Mouse (Mus musculus): Measurements from ENCODE around the gene Prkcd. TPM values are rescaled to one million over a fixed set of nuclear protein-coding genes. Genes with fewer than 3 reads are reported as not detected.

Prkcd gene
- polyA plus RNA-seq, 1 experiment from 2014 or later, result 62.8 TPM

GRCm38 (mm10) chr14:30666604-30667003 lies 40.6 kb upstream of the Prkcd start:
- no peak for TF ChIP-seq CTCF (IDR thresholded peaks at IDR 0.05; ENCODE audit: low read depth)
- no peak for TF ChIP-seq EP300 (optimal IDR thresholded peaks at IDR 0.05)
- no peak overlapping the region for H3K27ac ChIP-seq (replicated peaks)
- H3K9me3 ChIP-seq (ENCODE audit: control insufficient read depth, low read length), result no peaks in the 10 kb centered on the region
- DNase-seq (ENCODE audit: low spot score), result no peak
- no peak overlapping the region for H3K4me3 ChIP-seq (ENCODE audit: low read depth, low read length)
- H3K4me2 ChIP-seq (replicated peaks; ENCODE audit: low read depth), result no peak overlapping the region
- no peak for ATAC-seq (ENCODE audit: low FRiP score, low TSS enrichment)
- no peak overlapping the region for H3K9ac ChIP-seq (ENCODE audit: low read length)
- H3K36me3 ChIP-seq (ENCODE audit: control insufficient read depth, insufficient read depth, low read length), result peaks cover 9% of the 10 kb centered on the region
- no peaks in the 10 kb centered on the region for H3K4me1 ChIP-seq (replicated peaks; ENCODE audit: control insufficient read depth, insufficient read depth)
- no peaks in the 10 kb centered on the region for H3K27me3 ChIP-seq (ENCODE audit: control insufficient read depth, insufficient read depth, low read length)
- WGBS, result 82% methylated on average over 4 of the region's 4 CpGs

DNA sequence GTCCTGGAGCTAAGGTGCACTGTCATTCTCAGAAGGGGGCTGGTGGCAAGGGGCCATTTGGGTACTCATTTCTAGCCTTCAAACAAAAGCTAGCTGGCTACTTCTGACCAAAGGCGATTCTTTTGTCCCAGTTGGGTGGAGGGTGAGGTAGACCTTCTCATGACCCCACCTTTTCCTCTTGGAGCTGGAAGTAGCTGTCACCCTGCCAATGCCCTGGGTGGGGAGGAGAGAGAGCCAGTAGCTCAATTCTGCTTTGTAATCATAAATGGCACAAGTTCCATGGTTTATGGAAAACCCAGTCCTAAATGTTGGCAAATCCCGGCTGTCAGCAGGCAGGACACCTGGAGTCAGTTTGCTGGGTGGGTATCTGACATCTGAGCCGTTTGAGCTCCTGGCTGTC lies 40.1 kb upstream of the Prkcd start:
- Histone ChIP-seq H3K4me1 (replicated peaks; ENCODE audit: control insufficient read depth, insufficient read depth) (no peaks in the 10 kb centered on the region), H3K4me2 (replicated peaks; ENCODE audit: low read depth) (no peak overlapping the region), H3K27me3 (ENCODE audit: control insufficient read depth, insufficient read depth, low read length) (no peaks in the 10 kb centered on the region), H3K4me3 (ENCODE audit: low read depth, low read length) (no peak overlapping the region), H3K9ac (ENCODE audit: low read length) (no peak overlapping the region), H3K27ac (replicated peaks) (no peak overlapping the region), H3K36me3 (ENCODE audit: control insufficient read depth, insufficient read depth, low read length) (peaks cover 12% of the 10 kb centered on the region), H3K9me3 (ENCODE audit: control insufficient read depth, low read length) (no peaks in the 10 kb centered on the region)
- no peak for TF ChIP-seq EP300 (optimal IDR thresholded peaks at IDR 0.05)
- TF ChIP-seq CTCF (IDR thresholded peaks at IDR 0.05; ENCODE audit: low read depth), result no peak
- ATAC-seq (ENCODE audit: low FRiP score, low TSS enrichment) (no peak), DNase-seq (ENCODE audit: low spot score) (peak; percentile 23)
- 51% methylated on average over 3 of the region's 3 CpGs for WGBS

DNA sequence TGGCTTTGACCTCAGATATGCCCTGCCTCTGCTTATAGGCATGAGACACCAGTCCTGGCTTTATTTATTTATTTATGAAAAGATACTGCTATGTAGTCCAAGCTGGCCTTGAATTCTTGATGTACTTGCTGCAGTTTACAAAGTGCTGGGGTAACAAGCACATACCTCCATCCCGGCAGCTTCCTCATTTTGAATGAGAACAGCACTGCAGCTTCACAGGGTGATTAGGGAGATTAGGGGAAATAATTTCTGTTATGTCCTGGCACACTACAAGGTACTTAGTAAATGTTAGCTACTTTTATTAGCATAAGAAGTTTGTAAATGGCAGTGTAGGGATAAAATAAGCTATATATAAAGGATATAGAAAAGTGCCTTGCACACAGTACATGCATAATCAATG lies 29.5 kb upstream of the Prkcd start:
- H3K27me3 ChIP-seq (ENCODE audit: control insufficient read depth, insufficient read depth, low read length), result no peaks in the 10 kb centered on the region
- TF ChIP-seq CTCF (IDR thresholded peaks at IDR 0.05; ENCODE audit: low read depth), result no peak
- TF ChIP-seq EP300 (optimal IDR thresholded peaks at IDR 0.05), result no peak
- H3K9me3 ChIP-seq (ENCODE audit: control insufficient read depth, low read length), result no peaks in the 10 kb centered on the region
- H3K4me3 ChIP-seq (ENCODE audit: low read depth, low read length), result no peak overlapping the region
- DNase-seq (ENCODE audit: low spot score) (no peak), ATAC-seq (ENCODE audit: low FRiP score, low TSS enrichment) (no peak)
- H3K4me2 ChIP-seq (replicated peaks; ENCODE audit: low read depth), result no peak overlapping the region
- H3K9ac ChIP-seq (ENCODE audit: low read length), result no peak overlapping the region
- no peak overlapping the region for H3K27ac ChIP-seq (replicated peaks)
- 0 out of 2 replicates have a peak, but pooled peaks cover 3% of the 10 kb centered on the region for H3K4me1 ChIP-seq (replicated peaks; ENCODE audit: control insufficient read depth, insufficient read depth)
- WGBS, result 69% methylated on average over 1 of the region's 1 CpGs
- peaks cover 2% of the 10 kb centered on the region; the same call in 1 of the 2 replicates for H3K36me3 ChIP-seq (ENCODE audit: control insufficient read depth, insufficient read depth, low read length)

DNA sequence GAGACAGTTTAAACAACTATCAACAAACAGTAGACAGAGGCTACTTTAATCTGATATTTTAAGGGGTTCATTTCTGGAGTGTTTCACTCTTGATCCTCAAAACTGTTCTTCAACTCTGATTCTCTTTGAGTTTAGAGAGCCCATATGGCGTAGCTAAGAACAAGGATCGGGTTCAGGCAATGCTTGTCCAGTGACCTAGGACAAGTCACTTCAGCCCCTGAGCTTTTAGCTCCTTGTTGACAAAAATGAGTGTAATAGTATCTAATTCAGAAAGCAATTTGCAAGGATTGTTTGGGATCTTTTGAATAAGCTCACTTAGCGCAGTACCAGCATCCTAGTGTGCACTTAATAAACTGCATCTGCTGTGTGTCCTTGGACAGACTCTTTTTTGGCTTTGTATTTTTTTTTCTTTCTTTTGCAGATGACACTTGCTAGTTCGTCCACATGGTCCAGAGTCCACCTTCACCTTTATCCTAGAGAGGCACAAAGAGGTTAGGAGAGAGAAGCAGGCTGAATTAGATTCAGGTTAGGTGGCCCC lies 28.8 kb upstream of the Prkcd start:
- TF ChIP-seq EP300 (optimal IDR thresholded peaks at IDR 0.05) (no peak), CTCF (IDR thresholded peaks at IDR 0.05; ENCODE audit: low read depth) (no peak; the same call in 1 of the 2 replicates)
- ATAC-seq (ENCODE audit: low FRiP score, low TSS enrichment) (no peak), DNase-seq (ENCODE audit: low spot score) (no peak)
- peak overlapping the region; percentile 100 for H3K9ac ChIP-seq (ENCODE audit: low read length)
- 36% methylated on average over 4 of the region's 4 CpGs for WGBS
- H3K27ac ChIP-seq (replicated peaks), result peak overlapping the region; percentile 96
- peak overlapping the region; percentile 95 for H3K4me3 ChIP-seq (ENCODE audit: low read depth, low read length)
- H3K4me1 ChIP-seq (replicated peaks; ENCODE audit: control insufficient read depth, insufficient read depth), result 0 out of 2 replicates have a peak, but pooled peaks cover 3% of the 10 kb centered on the region
- no peaks in the 10 kb centered on the region for H3K27me3 ChIP-seq (ENCODE audit: control insufficient read depth, insufficient read depth, low read length)
- no peaks in the 10 kb centered on the region for H3K9me3 ChIP-seq (ENCODE audit: control insufficient read depth, low read length)
- 0 out of 2 replicates have a peak, but pooled peaks cover 2% of the 10 kb centered on the region for H3K36me3 ChIP-seq (ENCODE audit: control insufficient read depth, insufficient read depth, low read length)
- peak overlapping the region; percentile 65 for H3K4me2 ChIP-seq (replicated peaks; ENCODE audit: low read depth)

- Histone ChIP-seq H3K36me3 (ENCODE audit: control insufficient read depth, insufficient read depth, low read length) (no peaks in the 10 kb centered on the region), H3K4me2 (replicated peaks; ENCODE audit: low read depth) (peak within 1 kb of the TSS; percentile 65), H3K27ac (replicated peaks) (peak within 1 kb of the TSS; percentile 96), H3K9ac (ENCODE audit: low read length) (peak within 1 kb of the TSS; percentile 100), H3K27me3 (ENCODE audit: control insufficient read depth, insufficient read depth, low read length) (no peaks in the 10 kb centered on the region), H3K4me3 (ENCODE audit: low read depth, low read length) (peak within 1 kb of the TSS; percentile 95), H3K4me1 (replicated peaks; ENCODE audit: control insufficient read depth, insufficient read depth) (0 out of 2 replicates have a peak, but pooled peaks cover 3% of the 10 kb centered on the region), H3K9me3 (ENCODE audit: control insufficient read depth, low read length) (no peaks in the 10 kb centered on the region)
- peak; percentile 87 for ATAC-seq (ENCODE audit: low FRiP score, low TSS enrichment)
- no peak for TF ChIP-seq EP300 (optimal IDR thresholded peaks at IDR 0.05)
- peak; percentile 54 for TF ChIP-seq CTCF (IDR thresholded peaks at IDR 0.05; ENCODE audit: low read depth)
- WGBS, result 3% methylated on average over 38 of the region's 38 CpGs
- DNase-seq (ENCODE audit: low spot score), result peak; percentile 99
These were observed 28.1 kb upstream of the Prkcd start, which contains the start of gene Rft1 for GRCm38 (mm10) chr14:30653943-30654659. TSS of gene Rft1 (plus strand) at chr14:30654360.

- H3K36me3 ChIP-seq (ENCODE audit: control insufficient read depth, insufficient read depth, low read length), result no peaks in the 10 kb centered on the region
- H3K9me3 ChIP-seq (ENCODE audit: control insufficient read depth, low read length), result no peaks in the 10 kb centered on the region
- no peak overlapping the region for H3K9ac ChIP-seq (ENCODE audit: low read length)
- H3K27ac ChIP-seq (replicated peaks), result no peak overlapping the region
- ATAC-seq (ENCODE audit: low FRiP score, low TSS enrichment), result peak; percentile 92
- no peak overlapping the region for H3K4me2 ChIP-seq (replicated peaks; ENCODE audit: low read depth)
- peak; percentile 90 for DNase-seq (ENCODE audit: low spot score)
- 0 out of 2 replicates have a peak, but pooled peaks cover 3% of the 10 kb centered on the region for H3K4me1 ChIP-seq (replicated peaks; ENCODE audit: control insufficient read depth, insufficient read depth)
- peak; percentile 83 for TF ChIP-seq CTCF (IDR thresholded peaks at IDR 0.05; ENCODE audit: low read depth)
- no peak for TF ChIP-seq EP300 (optimal IDR thresholded peaks at IDR 0.05)
- H3K27me3 ChIP-seq (ENCODE audit: control insufficient read depth, insufficient read depth, low read length), result no peaks in the 10 kb centered on the region
- WGBS, result 21% methylated on average over 4 of the region's 4 CpGs
- H3K4me3 ChIP-seq (ENCODE audit: low read depth, low read length), result no peak overlapping the region
These were observed 25.0 kb upstream of the Prkcd start for GRCm38 (mm10) chr14:30650969-30651368.
